Mouse (Mus musculus) bone marrow macrophage, adult 2 months (primary cell): Measurements from ENCODE around the gene Ndufb8.

ENCODE experiments used
- CTCF ChIP-seq: IDR thresholded peaks from 2 replicates; pipeline ENCODE4 v1.5.1; 2012; ENCODE audit warnings: low read depth, mild to moderate bottlenecking, low read length, moderate library complexity
- POLR2A ChIP-seq: IDR thresholded peaks from 2 replicates; pipeline ENCODE4 v1.6.1; 2012; ENCODE audit warnings: mild to moderate bottlenecking, low read depth, low read length, borderline replicate concordance

GRCm38 (mm10) chr19:44562652-44563206 is 7.5 kb upstream of the Ndufb8 start, which contains the start of gene Hif1an:
- TF ChIP-seq POLR2A, result 0 out of 2 replicates have a peak, but pooled peaks have one; percentile 48
- peak; percentile 59 for TF ChIP-seq CTCF
